Mouse (Mus musculus) neural tube, embryonic 14.5 days (tissue): ENCODE data around the gene Olfr1465. TPM values are rescaled to one million over a fixed set of nuclear protein-coding genes. Genes with fewer than 3 reads are reported as not detected.

ENCODE experiments used
- ATAC-seq: fragments of 200-750 bp; cut with Nextera tagmentation; 2 replicates; pipeline ENCODE4 v1.8.0; 2017; ENCODE audit warnings: low read depth, mild to moderate bottlenecking, moderate TSS enrichment, moderate library complexity
- H3K27ac ChIP-seq: fragments of 300-500 bp; sonication (generic); 2 replicates; pipeline ENCODE4 v1.5.1; 2014; ENCODE audit warnings: low read depth, mild to moderate bottlenecking, control low read depth, low read length, moderate library complexity, mixed read lengths
- H3K27me3 ChIP-seq: fragments of 300-500 bp; sonication (generic); 2 replicates; pipeline ENCODE4 v1.6.1; 2014; ENCODE audit warnings: low read length; ENCODE audit not compliant: control insufficient read depth, insufficient read depth
- H3K36me3 ChIP-seq: fragments of 300-500 bp; sonication (generic); 2 replicates; pipeline ENCODE4 v1.6.1; 2014; ENCODE audit warnings: low read length, mixed read lengths; ENCODE audit not compliant: control insufficient read depth, insufficient read depth
- H3K4me1 ChIP-seq: fragments of 300-500 bp; sonication (generic); 2 replicates; pipeline ENCODE4 v1.6.1; 2014; ENCODE audit warnings: low read length; ENCODE audit not compliant: control insufficient read depth, insufficient read depth
- H3K4me2 ChIP-seq: fragments of 300-500 bp; sonication (generic); 2 replicates; pipeline ENCODE4 v1.6.1; 2014; ENCODE audit warnings: mild to moderate bottlenecking, low read depth, low read length, control low read depth
- H3K4me3 ChIP-seq: fragments of 300-500 bp; sonication (generic); 2 replicates; pipeline ENCODE4 v1.5.1; 2014; ENCODE audit warnings: low read depth, low read length, control low read depth, mixed read lengths
- H3K9ac ChIP-seq: fragments of 300-500 bp; sonication (generic); replicated peaks from 2 replicates; pipeline ENCODE4 v1.6.1; 2014; ENCODE audit warnings: low read depth, mild to moderate bottlenecking, control low read depth, low read length, mixed read lengths
- H3K9me3 ChIP-seq: fragments of 300-500 bp; sonication (generic); 2 replicates; pipeline ENCODE4 v1.6.1; 2016; ENCODE audit warnings: low read length; ENCODE audit not compliant: control insufficient read depth
- WGBS: fragments of 180-500 bp; shearing (Covaris S2); extraction: QIAGEN DNeasy Blood & Tissue Kit; methylation state at CpG from one replicate; pipeline ENCODE4 v1.1.7; 2014; 5-methylcytosine and 5-hydroxymethylcytosine counted together
- polyA plus RNA-seq: library from polyadenylated mRNA; unstranded; fragments of >200 nt; fragmentation: Nextera tagmentation; extraction: Ambion mirVana; gene quantifications from 2 replicates; pipeline ENCODE4 v1.2.1, GENCODE M21; 2014

Gene Olfr1465
- polyA plus RNA-seq: not detected in 2 replicates

DNA sequence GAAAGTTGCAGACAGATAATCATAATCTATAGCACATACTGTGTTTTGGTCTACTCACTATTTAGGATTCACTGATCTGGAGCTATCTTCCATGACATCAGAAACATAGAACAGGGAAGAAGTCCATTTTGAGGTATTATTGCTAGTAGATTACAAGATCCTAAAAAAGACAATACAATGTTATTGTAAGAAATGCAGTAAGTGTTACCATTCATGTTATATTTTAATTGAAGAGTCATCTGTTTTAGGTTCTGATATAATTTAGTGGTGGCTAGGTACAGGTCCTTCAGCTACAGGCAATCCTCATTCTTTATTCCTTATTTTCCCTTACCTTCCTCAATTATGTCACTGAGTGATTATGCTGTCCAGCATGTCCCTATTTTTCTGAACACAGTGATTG lies at the start of gene Olfr1465:
Olfr1465 (minus strand) TSS at position 101 of the 400 bp plus-strand sequence.
- no peak within 1 kb of the TSS for H3K27ac ChIP-seq
- H3K4me2 ChIP-seq: no peak within 1 kb of the TSS
- H3K4me3 ChIP-seq: no peak within 1 kb of the TSS
- no peaks in the 10 kb centered on the region for H3K36me3 ChIP-seq
- H3K9ac ChIP-seq: no peak within 1 kb of the TSS
- H3K4me1 ChIP-seq: no peaks in the 10 kb centered on the region
- no peaks in the 10 kb centered on the region for H3K27me3 ChIP-seq
- H3K9me3 ChIP-seq: no peaks in the 10 kb centered on the region; the same call in 1 of the 2 replicates
- ATAC-seq: no peak

DNA sequence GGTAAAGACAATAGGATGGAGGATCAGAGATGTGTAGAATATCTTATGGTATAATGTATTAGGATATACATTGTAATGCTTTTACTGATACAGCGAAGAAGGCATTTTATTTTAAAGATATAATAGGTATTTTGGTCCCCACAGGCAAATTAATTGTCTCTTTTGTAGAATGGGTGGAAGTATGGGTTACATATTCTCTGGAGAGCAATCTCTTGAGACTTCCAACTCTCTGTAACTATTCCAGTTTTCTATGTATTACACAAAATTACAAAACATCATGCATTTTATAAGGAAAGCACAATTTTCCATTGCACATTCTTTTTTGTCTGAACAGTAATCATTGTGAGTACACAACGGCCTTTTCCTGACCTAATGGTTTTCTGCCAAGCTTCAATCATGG lies 46.6 kb upstream of the Olfr1465 start, which contains the start of gene Olfr1467:
Olfr1467 (plus strand) TSS at position 301 of the 400 bp plus-strand sequence.
- H3K9ac ChIP-seq: no peak within 1 kb of the TSS
- H3K4me1 ChIP-seq: no peaks in the 10 kb centered on the region
- no peak for ATAC-seq
- H3K4me3 ChIP-seq: no peak within 1 kb of the TSS
- no peak within 1 kb of the TSS for H3K4me2 ChIP-seq
- 0 out of 2 replicates have a peak, but pooled peaks cover 3% of the 10 kb centered on the region for H3K9me3 ChIP-seq
- WGBS: 81% methylated on average over 2 of the region's 2 CpGs
- no peaks in the 10 kb centered on the region for H3K27me3 ChIP-seq
- no peak within 1 kb of the TSS for H3K27ac ChIP-seq
- H3K36me3 ChIP-seq: no peaks in the 10 kb centered on the region

GRCm38 (mm10) chr19:13338562-13338961 lies 23.2 kb upstream of the Olfr1465 start, which contains the start of gene Olfr1466:
Olfr1466 (plus strand) TSS chr19:13338862.
- Histone ChIP-seq H3K4me1 (no peaks in the 10 kb centered on the region), H3K4me3 (no peak within 1 kb of the TSS), H3K36me3 (no peaks in the 10 kb centered on the region), H3K27me3 (no peaks in the 10 kb centered on the region), H3K9ac (no peak within 1 kb of the TSS), H3K27ac (no peak within 1 kb of the TSS), H3K9me3 (peaks cover 2% of the 10 kb centered on the region; the same call in 1 of the 2 replicates), H3K4me2 (no peak within 1 kb of the TSS)
- ATAC-seq: no peak
- WGBS: 95% methylated on average over 2 of the region's 2 CpGs

Other genes with a start within 250 kb of the Olfr1465 start
- not detected in 2 replicates for gene Olfr1457, start 217.7 kb downstream of the Olfr1465 start, polyA plus RNA-seq
- gene Olfr1458, start 208.8 kb downstream of the Olfr1465 start, polyA plus RNA-seq: not detected in 2 replicates
- gene Olfr1459, start 166.0 kb downstream of the Olfr1465 start, polyA plus RNA-seq: not detected in 2 replicates
- gene Olfr1461, start 152.5 kb downstream of the Olfr1465 start, polyA plus RNA-seq: not detected in 2 replicates
- gene Olfr1462, start 129.8 kb downstream of the Olfr1465 start, polyA plus RNA-seq: not detected in 2 replicates
- gene Olfr1463, start 84.2 kb downstream of the Olfr1465 start, polyA plus RNA-seq: not detected in 2 replicates
- gene Olfr1466, start 23.3 kb upstream of the Olfr1465 start, polyA plus RNA-seq: not detected in 2 replicates
- gene Olfr1467, start 46.7 kb upstream of the Olfr1465 start, polyA plus RNA-seq: not detected in 2 replicates
- not detected in 2 replicates for gene Olfr1469, start 92.3 kb upstream of the Olfr1465 start, polyA plus RNA-seq
- gene Olfr1471, start 127.9 kb upstream of the Olfr1465 start, polyA plus RNA-seq: not detected in 2 replicates
- not detected in 2 replicates for gene Olfr1472, start 140.5 kb upstream of the Olfr1465 start, polyA plus RNA-seq
- gene Olfr1474, start 154.0 kb upstream of the Olfr1465 start, polyA plus RNA-seq: not detected in 2 replicates
- gene Olfr1475, start 164.7 kb upstream of the Olfr1465 start, polyA plus RNA-seq: not detected in 2 replicates
- gene Olfr1477, start 185.0 kb upstream of the Olfr1465 start, polyA plus RNA-seq: not detected in 2 replicates
- not detected in 2 replicates for gene Olfr1480, start 212.4 kb upstream of the Olfr1465 start, polyA plus RNA-seq